Mouse (Mus musculus): ENCODE measurements around the gene Dusp7.

- TF ChIP-seq CTCF (IDR thresholded peaks at IDR 0.05; ENCODE audit: low read depth, low read length) = no peak
- TF ChIP-seq POLR2A (IDR thresholded peaks at IDR 0.05; ENCODE audit: extremely low read depth, insufficient read depth, low read length) = no peak
Measured at GRCm38 (mm10) chr9:106417841-106418625, 49.6 kb downstream of the Dusp7 start.

Data from liver, adult 2 months (tissue).